Mouse (Mus musculus) liver, embryonic 14.5 days (tissue): Measurements from ENCODE around the gene Maats1.

Experiments
- CTCF ChIP-seq: IDR thresholded peaks from 2 replicates; pipeline ENCODE4 v1.5.1; 2016; ENCODE audit warnings: antibody characterized with exemption, low read depth, control low read depth
- EP300 ChIP-seq: IDR thresholded peaks from 2 replicates; pipeline ENCODE4 v1.6.1; 2016; ENCODE audit warnings: antibody characterized with exemption, low read depth

GRCm38 (mm10) chr16:38350939-38351338, 9.0 kb upstream of the Maats1 start:
- TF ChIP-seq CTCF (no peak), EP300 (no peak)
